Mouse (Mus musculus) thymus, adult 2 months (tissue): ENCODE data around the gene Hpgd. TPM values are rescaled to one million over a fixed set of nuclear protein-coding genes. Genes with fewer than 3 reads are reported as not detected.

Experiments
- DNase-seq: peaks from one replicate; pipeline ENCODE4 v3.0.0; 2021
- H3K27ac ChIP-seq: fragments of 200-500 bp; 2 replicates; pipeline ENCODE4 v1.5.1; 2012; ENCODE audit warnings: low read length, control low read depth; ENCODE audit not compliant: control insufficient read depth, insufficient read depth
- H3K27me3 ChIP-seq: fragments of 200-500 bp; 2 replicates; pipeline ENCODE4 v1.6.1; 2012; ENCODE audit warnings: mild to moderate bottlenecking, low read length, moderate library complexity, mixed read lengths; ENCODE audit not compliant: control insufficient read depth, insufficient read depth
- H3K36me3 ChIP-seq: fragments of 200-500 bp; 2 replicates; pipeline ENCODE4 v1.6.1; 2012; ENCODE audit warnings: mild to moderate bottlenecking, low read length, moderate library complexity; ENCODE audit not compliant: control insufficient read depth, insufficient read depth
- H3K4me1 ChIP-seq: fragments of 200-500 bp; replicated peaks from 2 replicates; pipeline ENCODE4 v1.6.1; 2012; ENCODE audit warnings: low read length; ENCODE audit not compliant: control insufficient read depth, insufficient read depth
- H3K4me3 ChIP-seq: fragments of 200-500 bp; 2 replicates; pipeline ENCODE4 v1.5.1; 2012; ENCODE audit warnings: mild to moderate bottlenecking, low read length, control low read depth, moderate library complexity; ENCODE audit not compliant: control insufficient read depth, insufficient read depth
- CTCF ChIP-seq: fragments of 200-500 bp; IDR thresholded peaks from 2 replicates; pipeline ENCODE4 v1.5.1; 2012; ENCODE audit warnings: mild to moderate bottlenecking, control low read depth, low read length, moderate library complexity, borderline replicate concordance; ENCODE audit not compliant: control insufficient read depth, poor library complexity, insufficient read depth; ENCODE audit errors: extremely low read depth
- POLR2A ChIP-seq: fragments of 200-500 bp; IDR thresholded peaks from 2 replicates; pipeline ENCODE4 v1.6.1; 2012; ENCODE audit warnings: mild to moderate bottlenecking, low read length, control low read depth, moderate library complexity; ENCODE audit not compliant: control insufficient read depth, poor library complexity, insufficient read depth; ENCODE audit errors: extremely low read depth
- WGBS: fragments of 180-500 bp; shearing (Covaris S2); methylation state at CpG from one replicate; pipeline ENCODE4 v1.1.7; 2018; 5-methylcytosine and 5-hydroxymethylcytosine counted together
- polyA plus RNA-seq: library from polyadenylated mRNA; depleted of rRNA; stranded (reverse); fragments of >200 nt; gene quantifications from 2 replicates; pipeline ENCODE4 v1.2.3, GENCODE M21; 2012

Hpgd gene
- polyA plus RNA-seq, 1 experiment = 21.1 TPM

- no peak for TF ChIP-seq CTCF
- no peak for TF ChIP-seq POLR2A
- H3K27me3 ChIP-seq = no peaks in the 10 kb centered on the region
- no peaks in the 10 kb centered on the region for H3K4me1 ChIP-seq
- 82% methylated on average over 2 of the region's 2 CpGs for WGBS
- no peak overlapping the region for H3K27ac ChIP-seq
- H3K36me3 ChIP-seq = no peaks in the 10 kb centered on the region
- no peak overlapping the region for H3K4me3 ChIP-seq
- no peak for DNase-seq
Observed at GRCm38 (mm10) chr8:56343940-56344339, 49.6 kb downstream of the Hpgd start.

GRCm38 (mm10) chr8:56344359-56344758 lies 50.0 kb downstream of the Hpgd start:
- Histone ChIP-seq H3K27ac (no peak overlapping the region), H3K4me3 (no peak overlapping the region), H3K36me3 (no peaks in the 10 kb centered on the region), H3K27me3 (no peaks in the 10 kb centered on the region), H3K4me1 (no peaks in the 10 kb centered on the region)
- WGBS = 75% methylated on average over 1 of the region's 1 CpGs
- no peak for DNase-seq
- no peak for TF ChIP-seq POLR2A
- no peak for TF ChIP-seq CTCF

GRCm38 (mm10) chr8:56345641-56346420 lies 51.4 kb downstream of the Hpgd start:
- no peak overlapping the region for H3K4me3 ChIP-seq
- DNase-seq = no peak

DNA sequence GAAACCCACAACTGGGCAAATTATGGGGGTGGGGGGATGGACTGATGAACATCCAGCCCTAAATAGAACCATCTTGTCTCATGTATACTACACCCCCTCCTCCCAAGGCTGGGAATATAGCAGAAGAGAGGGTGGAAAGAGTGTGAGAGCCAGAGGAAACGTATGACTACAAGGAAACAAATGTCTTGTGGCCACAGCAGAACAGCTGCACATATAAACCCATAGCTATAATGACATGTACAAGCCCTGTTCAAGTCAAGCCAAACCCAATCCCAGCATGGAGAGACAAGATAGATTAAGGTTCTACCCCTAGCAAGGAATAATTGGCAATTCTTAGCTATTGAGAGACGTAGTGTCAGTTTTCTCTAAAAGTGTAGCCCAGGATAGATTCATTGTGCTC lies 68.8 kb downstream of the Hpgd start:
- no peak overlapping the region for H3K27ac ChIP-seq
- no peaks in the 10 kb centered on the region for H3K4me1 ChIP-seq
- WGBS = 84% methylated on average over 2 of the region's 2 CpGs
- H3K4me3 ChIP-seq = no peak overlapping the region
- no peaks in the 10 kb centered on the region for H3K27me3 ChIP-seq
- no peak for DNase-seq
- H3K36me3 ChIP-seq = no peaks in the 10 kb centered on the region
- TF ChIP-seq CTCF (no peak), POLR2A (no peak)

More at GRCm38 (mm10) chr8:56345641-56346420, 51.4 kb downstream of the Hpgd start:
- no peaks in the 10 kb centered on the region for H3K4me1 ChIP-seq
- H3K36me3 ChIP-seq = no peaks in the 10 kb centered on the region
- TF ChIP-seq CTCF = no peak
- no peak for TF ChIP-seq POLR2A
- no peaks in the 10 kb centered on the region for H3K27me3 ChIP-seq
- WGBS = 90% methylated on average over 5 of the region's 5 CpGs
- H3K27ac ChIP-seq = no peak overlapping the region
